Mouse (Mus musculus): ENCODE results near the gene Cdx2. TPM values are rescaled to one million over a fixed set of nuclear protein-coding genes. Genes with fewer than 3 reads are reported as not detected.

The Cdx2 gene
- total and polyA plus RNA-seq, 2 experiments from 2014 or later: not detected

DNA sequence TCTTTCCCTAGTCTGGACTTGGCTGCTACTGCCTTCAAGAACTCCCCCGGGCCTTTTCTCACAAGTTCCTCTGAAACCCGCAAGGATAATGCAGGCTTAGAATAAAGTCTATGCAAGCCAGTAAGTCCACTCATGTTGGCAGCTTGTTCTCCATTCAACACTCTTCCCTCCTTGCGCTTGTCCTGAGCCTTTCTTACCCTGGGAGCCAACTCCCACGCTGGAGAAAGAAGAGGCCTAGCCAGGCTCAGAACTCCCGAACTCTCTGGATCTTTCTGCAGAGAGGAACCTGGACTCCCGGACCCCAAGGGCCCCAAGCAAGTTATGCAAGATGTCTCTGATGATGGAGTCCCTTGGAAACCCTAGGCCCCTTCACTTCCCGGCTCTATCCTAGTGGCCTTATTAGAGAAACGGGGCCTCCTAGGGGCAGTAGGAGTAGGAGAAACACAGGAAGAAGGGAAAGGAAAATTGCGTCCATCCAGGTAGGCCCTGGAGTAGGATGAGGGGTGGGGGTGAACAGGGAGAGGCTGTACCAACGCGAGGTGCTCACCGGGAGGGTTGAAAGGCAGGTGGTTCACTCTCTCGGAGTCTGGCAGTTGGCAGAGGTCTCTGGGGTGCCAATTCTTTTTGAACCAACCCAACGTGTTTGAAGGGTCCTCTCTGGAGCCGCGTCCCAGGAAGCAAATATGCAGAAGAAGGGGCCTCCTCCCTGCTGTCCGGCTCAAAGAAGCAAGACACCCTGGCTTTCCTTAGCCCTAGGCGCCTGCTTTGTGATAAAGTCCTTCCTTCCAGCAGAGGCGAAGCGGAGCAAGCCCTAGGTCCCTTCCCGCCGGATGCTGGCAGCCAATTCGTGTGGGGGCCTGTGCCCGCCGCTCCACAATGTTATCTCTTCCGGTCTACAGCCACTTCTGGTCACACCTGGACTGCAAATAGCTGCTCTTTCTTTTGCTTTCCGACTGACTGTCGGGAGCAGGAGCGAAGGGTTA is 36.1 kb downstream of the Cdx2 start:
- TF ChIP-seq CTCF (IDR thresholded peaks at IDR 0.05): no peak
- H3K4me3 ChIP-seq (ENCODE audit: low read depth, low read length): no peak overlapping the region
- WGBS: 2% methylated on average over 29 of the region's 29 CpGs
- DNase-seq (ENCODE audit: low spot score) (no peak), ATAC-seq (ENCODE audit: low FRiP score) (no peak)
- H3K9me3 ChIP-seq (ENCODE audit: low read length): no peaks in the 10 kb centered on the region
- no peak overlapping the region for H3K4me2 ChIP-seq (ENCODE audit: low read depth, low read length, poor library complexity, severe bottlenecking)
- peaks cover 92% of the 10 kb centered on the region for H3K27me3 ChIP-seq (ENCODE audit: insufficient read depth, low read length)
- H3K4me1 ChIP-seq (ENCODE audit: insufficient read depth, low read length): no peaks in the 10 kb centered on the region
- H3K27ac ChIP-seq (ENCODE audit: low read depth, low read length): no peak overlapping the region
- no peak overlapping the region for H3K9ac ChIP-seq (replicated peaks; ENCODE audit: low read length, poor library complexity, severe bottlenecking)
- H3K36me3 ChIP-seq (ENCODE audit: insufficient read depth, low read length): no peaks in the 10 kb centered on the region

GRCm38 (mm10) chr5:147269926-147270672 is 37.0 kb downstream of the Cdx2 start, which contains the start of gene Pdx1:
Pdx1 (plus strand) TSS chr5:147269959.
- Histone ChIP-seq H3K27me3 (ENCODE audit: insufficient read depth, low read length) (peaks cover 92% of the 10 kb centered on the region), H3K4me2 (ENCODE audit: low read depth, low read length, poor library complexity, severe bottlenecking) (no peak within 1 kb of the TSS), H3K9ac (replicated peaks; ENCODE audit: low read length, poor library complexity, severe bottlenecking) (no peak within 1 kb of the TSS), H3K9me3 (ENCODE audit: low read length) (no peaks in the 10 kb centered on the region), H3K36me3 (ENCODE audit: insufficient read depth, low read length) (no peaks in the 10 kb centered on the region), H3K4me1 (ENCODE audit: insufficient read depth, low read length) (no peaks in the 10 kb centered on the region), H3K4me3 (ENCODE audit: low read depth, low read length) (no peak within 1 kb of the TSS), H3K27ac (ENCODE audit: low read depth, low read length) (no peak within 1 kb of the TSS)
- TF ChIP-seq CTCF (IDR thresholded peaks at IDR 0.05): no peak
- no peak for ATAC-seq (ENCODE audit: low FRiP score)
- DNase-seq (ENCODE audit: low spot score): no peak
- 2% methylated on average over 44 of the region's 44 CpGs for WGBS

- H3K27me3 ChIP-seq (ENCODE audit: insufficient read depth, low read length): peaks cover 88% of the 10 kb centered on the region
- H3K4me2 ChIP-seq (ENCODE audit: low read depth, low read length, poor library complexity, severe bottlenecking): no peak overlapping the region
- H3K9ac ChIP-seq (replicated peaks; ENCODE audit: low read length, poor library complexity, severe bottlenecking): no peak overlapping the region
- no peak overlapping the region for H3K27ac ChIP-seq (ENCODE audit: low read depth, low read length)
- DNase-seq (ENCODE audit: low spot score) (no peak), ATAC-seq (ENCODE audit: low FRiP score) (no peak)
- no peaks in the 10 kb centered on the region for H3K4me1 ChIP-seq (ENCODE audit: insufficient read depth, low read length)
- no peak for TF ChIP-seq CTCF (IDR thresholded peaks at IDR 0.05)
- H3K4me3 ChIP-seq (ENCODE audit: low read depth, low read length): no peak overlapping the region
- no peaks in the 10 kb centered on the region for H3K9me3 ChIP-seq (ENCODE audit: low read length)
- 4% methylated on average over 6 of the region's 6 CpGs for WGBS
- no peaks in the 10 kb centered on the region for H3K36me3 ChIP-seq (ENCODE audit: insufficient read depth, low read length)
Observed at GRCm38 (mm10) chr5:147269371-147269770, 37.7 kb downstream of the Cdx2 start.

GRCm38 (mm10) chr5:147268728-147269127 is 38.3 kb downstream of the Cdx2 start:
- no peak overlapping the region for H3K4me2 ChIP-seq (ENCODE audit: low read depth, low read length, poor library complexity, severe bottlenecking)
- TF ChIP-seq CTCF (IDR thresholded peaks at IDR 0.05): no peak
- no peaks in the 10 kb centered on the region for H3K9me3 ChIP-seq (ENCODE audit: low read length)
- no peak overlapping the region for H3K4me3 ChIP-seq (ENCODE audit: low read depth, low read length)
- no peak for ATAC-seq (ENCODE audit: low FRiP score)
- no peak overlapping the region for H3K9ac ChIP-seq (replicated peaks; ENCODE audit: low read length, poor library complexity, severe bottlenecking)
- DNase-seq (ENCODE audit: low spot score): no peak
- H3K27me3 ChIP-seq (ENCODE audit: insufficient read depth, low read length): peaks cover 89% of the 10 kb centered on the region
- H3K36me3 ChIP-seq (ENCODE audit: insufficient read depth, low read length): no peaks in the 10 kb centered on the region
- no peaks in the 10 kb centered on the region for H3K4me1 ChIP-seq (ENCODE audit: insufficient read depth, low read length)
- WGBS: 4% methylated on average over 8 of the region's 8 CpGs
- H3K27ac ChIP-seq (ENCODE audit: low read depth, low read length): no peak overlapping the region

- no peaks in the 10 kb centered on the region for H3K4me1 ChIP-seq (ENCODE audit: insufficient read depth, low read length)
- no peak overlapping the region for H3K9ac ChIP-seq (replicated peaks; ENCODE audit: low read length, poor library complexity, severe bottlenecking)
- no peaks in the 10 kb centered on the region for H3K36me3 ChIP-seq (ENCODE audit: insufficient read depth, low read length)
- TF ChIP-seq CTCF (IDR thresholded peaks at IDR 0.05): no peak
- 17% methylated on average over 6 of the region's 6 CpGs for WGBS
- no peak overlapping the region for H3K4me2 ChIP-seq (ENCODE audit: low read depth, low read length, poor library complexity, severe bottlenecking)
- no peak overlapping the region for H3K27ac ChIP-seq (ENCODE audit: low read depth, low read length)
- DNase-seq (ENCODE audit: low spot score) (no peak), ATAC-seq (ENCODE audit: low FRiP score) (no peak)
- H3K9me3 ChIP-seq (ENCODE audit: low read length): no peaks in the 10 kb centered on the region
- H3K27me3 ChIP-seq (ENCODE audit: insufficient read depth, low read length): peaks cover 77% of the 10 kb centered on the region
- no peak overlapping the region for H3K4me3 ChIP-seq (ENCODE audit: low read depth, low read length)
Observed at GRCm38 (mm10) chr5:147267434-147267833, 39.6 kb downstream of the Cdx2 start.

DNA sequence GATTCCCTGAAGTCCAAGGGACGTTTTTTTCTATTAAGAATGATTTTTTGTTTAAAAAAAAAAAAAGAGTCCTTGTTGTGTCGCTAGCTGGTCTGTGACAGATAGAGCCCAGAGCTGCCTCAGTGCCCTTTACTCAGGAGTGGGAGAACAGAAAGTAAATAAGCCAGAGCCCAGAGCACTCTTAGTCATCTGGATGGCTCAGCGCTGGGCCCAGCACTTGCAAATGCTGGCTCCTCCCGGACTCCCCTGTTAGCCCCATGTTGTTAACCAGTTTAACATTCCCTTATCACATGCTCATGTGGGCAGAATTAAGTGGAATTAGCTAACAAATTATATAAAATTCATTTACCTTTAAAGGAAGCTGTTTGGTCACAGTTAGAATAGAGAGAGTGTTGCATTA is 43.1 kb downstream of the Cdx2 start:
- H3K9ac ChIP-seq (replicated peaks; ENCODE audit: low read length, poor library complexity, severe bottlenecking): no peak overlapping the region
- no peak for TF ChIP-seq CTCF (IDR thresholded peaks at IDR 0.05)
- no peaks in the 10 kb centered on the region for H3K9me3 ChIP-seq (ENCODE audit: low read length)
- ATAC-seq (ENCODE audit: low FRiP score): no peak
- no peak overlapping the region for H3K4me3 ChIP-seq (ENCODE audit: low read depth, low read length)
- no peak overlapping the region for H3K27ac ChIP-seq (ENCODE audit: low read depth, low read length)
- peaks cover 43% of the 10 kb centered on the region for H3K27me3 ChIP-seq (ENCODE audit: insufficient read depth, low read length)
- H3K36me3 ChIP-seq (ENCODE audit: insufficient read depth, low read length): no peaks in the 10 kb centered on the region
- H3K4me2 ChIP-seq (ENCODE audit: low read depth, low read length, poor library complexity, severe bottlenecking): no peak overlapping the region
- H3K4me1 ChIP-seq (ENCODE audit: insufficient read depth, low read length): no peaks in the 10 kb centered on the region
- DNase-seq (ENCODE audit: low spot score): no peak
- 62% methylated on average over 4 of the region's 4 CpGs for WGBS
